Mouse (Mus musculus): Measurements from ENCODE around the gene Bicc1.

The Bicc1 gene

DNA sequence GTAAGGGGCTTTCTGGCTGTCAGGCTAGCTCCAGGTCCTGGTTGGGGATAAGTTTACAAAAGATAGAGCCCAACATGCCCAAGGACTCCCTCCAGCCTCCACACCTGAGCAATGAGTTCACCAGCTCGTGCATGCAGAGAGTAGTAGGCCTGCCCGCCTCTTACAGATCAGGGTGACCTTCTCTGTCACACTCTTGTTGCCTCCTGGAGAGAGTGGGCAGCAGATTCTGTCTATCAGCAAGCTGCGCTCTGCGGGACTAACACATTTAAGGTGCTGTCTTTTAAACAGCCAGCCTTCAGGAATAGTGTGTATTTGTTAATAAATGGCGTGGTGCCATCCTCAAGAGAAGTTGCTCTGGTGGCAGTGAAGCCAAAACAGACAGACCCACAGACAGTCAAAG is 101.4 kb downstream of the Bicc1 start:
- DNase-seq (ENCODE audit: low read depth, low spot score), result no peak

DNA sequence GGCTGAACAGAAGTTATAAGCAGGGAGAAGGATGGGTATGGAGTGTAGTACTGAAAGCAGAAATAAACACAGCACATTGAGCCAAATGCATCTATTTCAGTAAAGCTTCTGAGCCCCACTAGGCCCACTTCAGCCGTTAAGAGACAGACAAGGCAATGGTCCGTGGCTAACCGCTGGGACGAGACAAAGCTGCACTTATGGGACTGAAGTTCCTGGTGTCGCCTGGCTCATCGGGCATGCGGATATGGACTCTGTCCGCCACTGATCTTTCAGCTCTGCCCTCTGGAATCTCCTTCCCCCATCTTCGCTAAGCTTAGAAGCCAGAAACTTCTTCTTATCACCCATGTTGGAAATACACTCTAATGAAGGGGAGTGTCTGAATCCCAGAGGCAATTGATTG is 106.8 kb downstream of the Bicc1 start:
- no peak for DNase-seq (ENCODE audit: low read depth, low spot score)

GRCm38 (mm10) chr10:71052208-71052607 is 107.3 kb downstream of the Bicc1 start:
- no peak for DNase-seq (ENCODE audit: low read depth, low spot score)

DNA sequence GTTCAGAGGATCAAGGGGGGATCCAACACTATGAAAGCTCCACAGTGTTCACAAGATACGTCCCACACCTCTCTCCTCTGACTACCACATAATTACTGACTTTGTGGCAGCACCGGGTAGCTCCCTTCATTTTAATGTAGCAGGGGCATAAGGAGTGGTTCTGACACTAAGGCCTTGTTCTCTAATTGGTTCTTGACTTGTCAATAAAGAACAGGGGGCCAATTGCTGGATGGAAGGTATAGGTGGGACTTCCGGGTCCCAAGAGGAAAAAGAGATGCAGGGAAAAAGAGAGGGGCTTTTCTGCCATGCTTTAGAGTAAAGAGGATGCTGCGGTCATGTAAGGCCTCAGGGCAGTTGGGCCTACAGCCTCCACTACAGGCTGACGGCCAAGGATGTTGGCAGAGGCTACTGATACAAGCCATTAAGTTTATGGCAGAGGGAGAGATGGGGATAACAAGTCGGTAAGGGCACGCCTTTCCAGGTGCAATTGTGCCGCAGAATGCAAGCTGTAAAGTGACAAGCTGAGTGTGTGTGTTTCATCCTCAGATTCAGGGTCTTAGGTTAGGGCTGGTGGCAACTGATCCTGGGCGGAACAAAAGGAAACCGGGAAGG is 108.7 kb downstream of the Bicc1 start:
- no peak for DNase-seq (ENCODE audit: low read depth, low spot score)

DNA sequence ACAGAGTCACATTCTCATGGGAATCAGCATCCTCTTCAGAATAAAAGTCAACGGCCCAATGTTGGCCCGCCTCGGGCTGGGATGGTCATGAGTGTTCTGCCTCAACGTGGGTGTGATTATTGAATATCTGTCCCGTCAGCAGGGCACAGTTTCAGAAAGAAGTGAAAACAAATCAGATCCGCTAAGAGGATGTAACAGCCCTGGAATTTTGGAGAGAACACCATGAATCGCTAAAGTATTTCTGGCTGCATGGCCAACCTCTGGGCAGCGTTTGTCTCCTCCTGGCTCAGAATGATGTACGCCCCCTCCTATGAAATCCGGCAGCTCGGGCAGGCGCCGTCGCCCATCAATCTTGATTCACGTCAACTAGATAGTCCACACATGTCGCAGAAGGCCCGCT is 110.2 kb downstream of the Bicc1 start:
- no peak for DNase-seq (ENCODE audit: low read depth, low spot score)

DNA sequence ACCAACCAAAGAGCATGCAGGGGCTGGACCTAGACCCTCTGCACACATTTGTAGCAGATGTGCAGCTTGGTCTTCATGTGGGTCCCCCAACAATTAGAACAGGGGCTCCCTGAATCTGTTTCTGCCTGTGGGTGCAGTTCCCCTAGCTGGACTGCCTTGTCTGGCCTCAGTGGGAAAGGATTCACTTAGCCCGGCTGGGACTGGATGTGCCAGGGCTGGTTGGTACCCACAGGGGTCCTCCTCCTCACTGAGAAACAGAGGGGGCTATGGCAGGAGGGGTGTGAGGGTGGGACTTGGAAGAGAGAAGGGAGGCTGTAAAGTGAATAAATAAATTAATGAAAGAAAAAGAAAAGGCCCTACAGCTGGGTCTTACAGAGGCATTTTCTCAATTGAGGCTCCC is 115.1 kb downstream of the Bicc1 start:
- no peak for DNase-seq (ENCODE audit: low read depth, low spot score)

DNA sequence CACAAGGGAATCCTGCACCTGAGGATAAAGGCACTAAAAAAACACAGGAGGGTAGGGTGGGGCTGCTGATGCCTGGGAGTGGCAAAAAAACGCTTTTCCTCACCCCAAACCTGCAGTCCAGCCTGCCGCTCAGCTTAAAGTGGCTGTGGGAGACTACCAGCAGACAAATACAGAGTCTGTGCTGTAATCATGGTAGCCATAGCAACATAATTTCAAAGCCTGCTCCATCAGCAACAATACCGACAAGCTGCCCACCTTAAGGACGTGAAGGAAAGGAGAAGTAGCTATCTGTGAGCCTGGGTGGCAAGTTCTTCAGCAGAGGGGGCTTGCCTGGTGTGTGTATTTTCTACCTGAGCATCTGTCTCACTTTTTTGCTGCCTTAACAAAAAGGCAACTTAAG is 117.6 kb downstream of the Bicc1 start:
- DNase-seq (ENCODE audit: low read depth, low spot score), result no peak

- DNase-seq (ENCODE audit: low read depth, low spot score), result no peak
These were observed 123.0 kb downstream of the Bicc1 start for GRCm38 (mm10) chr10:71036484-71036883.

- DNase-seq (ENCODE audit: low read depth, low spot score), result no peak
These were observed 130.5 kb downstream of the Bicc1 start for GRCm38 (mm10) chr10:71028996-71029395.

GRCm38 (mm10) chr10:71028066-71028844 is 131.2 kb downstream of the Bicc1 start:
- DNase-seq (ENCODE audit: low read depth, low spot score), result no peak

GRCm38 (mm10) chr10:71025131-71025894 is 134.2 kb downstream of the Bicc1 start:
- DNase-seq (ENCODE audit: low read depth, low spot score), result no peak

DNA sequence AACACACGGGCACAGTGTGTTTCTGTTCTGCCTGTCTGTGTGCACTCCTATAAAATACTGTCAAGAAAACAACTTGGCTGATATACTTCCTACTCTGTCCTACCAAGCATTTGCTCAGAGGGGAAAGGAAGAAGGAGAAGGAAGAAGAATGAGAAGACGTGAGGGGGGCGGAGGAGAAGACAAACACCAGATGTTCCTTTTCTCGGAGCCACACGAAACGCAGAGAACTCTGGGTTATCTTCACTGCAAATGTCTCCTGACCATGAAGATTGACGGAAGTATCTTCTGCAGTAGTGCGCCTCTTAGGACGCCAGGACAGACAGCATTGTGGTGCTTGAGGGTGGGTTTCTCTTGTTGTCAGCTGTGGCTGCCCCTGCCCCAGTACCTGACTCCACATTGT is 134.8 kb downstream of the Bicc1 start:
- no peak for DNase-seq (ENCODE audit: low read depth, low spot score)

- DNase-seq (ENCODE audit: low read depth, low spot score), result no peak
These were observed 136.0 kb downstream of the Bicc1 start for GRCm38 (mm10) chr10:71023471-71023870.

GRCm38 (mm10) chr10:71020459-71020858 is 139.0 kb downstream of the Bicc1 start:
- DNase-seq (ENCODE audit: low read depth, low spot score), result no peak

- DNase-seq (ENCODE audit: low read depth, low spot score), result no peak
These were observed 139.7 kb downstream of the Bicc1 start for GRCm38 (mm10) chr10:71019836-71020235.

GRCm38 (mm10) chr10:71009771-71010496 is 149.6 kb downstream of the Bicc1 start:
- no peak for DNase-seq (ENCODE audit: low read depth, low spot score)

- DNase-seq (ENCODE audit: low read depth, low spot score), result no peak
These were observed 150.8 kb downstream of the Bicc1 start for GRCm38 (mm10) chr10:71008721-71009120.

DNA sequence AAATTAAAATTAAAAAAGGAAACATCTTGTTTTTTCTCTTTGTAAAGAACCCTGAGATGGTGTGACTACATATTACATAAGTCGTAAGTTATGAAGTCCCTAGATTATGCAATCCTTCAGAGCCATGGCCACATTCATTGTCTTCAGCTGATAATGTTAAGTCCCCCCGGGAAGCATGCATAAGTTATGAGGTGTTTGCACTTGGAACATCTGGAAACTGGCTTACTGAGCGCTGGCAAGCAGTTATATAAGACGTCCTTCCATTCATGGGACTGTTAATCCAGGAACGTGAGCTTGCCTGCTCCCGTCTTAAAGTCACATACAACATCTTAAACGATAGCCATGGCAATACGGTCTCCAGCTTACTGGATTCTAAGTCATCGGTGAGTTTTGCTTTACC is 151.5 kb downstream of the Bicc1 start:
- DNase-seq (ENCODE audit: low read depth, low spot score), result no peak

GRCm38 (mm10) chr10:71007516-71007915 is 152.0 kb downstream of the Bicc1 start:
- DNase-seq (ENCODE audit: low read depth, low spot score), result no peak

GRCm38 (mm10) chr10:71007001-71007400 is 152.5 kb downstream of the Bicc1 start:
- no peak for DNase-seq (ENCODE audit: low read depth, low spot score)

DNA sequence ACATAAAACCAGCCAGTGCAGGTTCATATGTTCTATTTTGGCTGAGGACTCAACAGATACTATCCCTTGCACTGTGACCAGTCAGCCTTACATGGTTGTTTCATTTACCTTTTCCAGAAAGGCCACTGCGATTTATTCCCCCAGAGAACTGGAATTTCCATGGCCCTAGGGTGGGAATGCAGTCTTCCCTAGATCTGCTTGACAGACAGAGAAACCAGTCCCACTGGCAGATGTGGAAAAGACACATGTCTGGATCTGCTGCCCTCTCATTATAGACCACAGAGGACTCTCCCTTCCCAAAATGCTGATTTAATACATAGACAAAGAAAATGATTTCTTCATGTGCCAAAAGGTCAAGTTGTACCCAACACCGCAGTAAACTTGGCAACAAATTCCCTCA is 156.6 kb downstream of the Bicc1 start:
- no peak for DNase-seq (ENCODE audit: low read depth, low spot score)

GRCm38 (mm10) chr10:71002186-71002585 is 157.3 kb downstream of the Bicc1 start:
- no peak for DNase-seq (ENCODE audit: low read depth, low spot score)
